8 mouse cellular contexts compared by ENCODE assay signal in the genomic region with DNA sequence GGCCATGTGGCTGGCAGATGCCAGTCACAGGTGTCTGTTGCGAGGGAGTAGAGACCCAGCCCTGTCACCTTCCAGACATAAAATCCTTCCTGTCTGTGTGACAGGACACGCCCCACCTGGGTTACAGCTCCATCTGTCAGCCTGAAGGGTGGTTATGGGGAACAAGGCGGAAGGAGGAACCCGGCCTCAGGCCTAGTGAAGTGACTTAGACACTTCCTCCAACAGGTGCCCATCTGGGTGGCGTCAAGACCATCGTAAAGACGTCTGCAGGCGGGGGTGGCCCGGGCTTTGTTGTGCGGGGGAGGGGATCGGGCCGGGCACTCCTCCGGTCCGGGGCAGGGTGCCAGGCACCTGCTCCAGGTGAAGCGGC. TPM values are rescaled to one million over a fixed set of nuclear protein-coding genes. Genes with fewer than 3 reads are reported as not detected.
DNase-seq lines count a peak whose midpoint lies in the region; ATAC-seq and TF ChIP-seq lines count a peak whose summit lies in the region.

No protein-coding gene starts in this region.

- H3K4me1 ChIP-seq in bone marrow, adult 2 months (ENCODE audit: control insufficient read depth, insufficient read depth, low read length) = peaks cover 17% of the 10 kb centered on the region
- H3K4me1 ChIP-seq in embryonic fibroblast, embryonic 13.5 days (ENCODE audit: control insufficient read depth, insufficient read depth, low read length) = no peaks in the 10 kb centered on the region; the same call in 1 of the 2 replicates
- H3K4me1 ChIP-seq in hindbrain, embryonic 11.5 days (replicated peaks; ENCODE audit: control insufficient read depth, insufficient read depth, low read length) = peaks cover 7% of the 10 kb centered on the region; the same call in 1 of the 2 replicates
- H3K4me1 ChIP-seq in limb, embryonic 13.5 days = peaks cover 31% of the 10 kb centered on the region
- peaks cover 23% of the 10 kb centered on the region for H3K4me1 ChIP-seq in midbrain, embryonic 12.5 days
- H3K4me1 ChIP-seq in stomach, embryonic 15.5 days = peaks cover 32% of the 10 kb centered on the region

- TF ChIP-seq CTCF in bone marrow, adult 2 months (IDR thresholded peaks at IDR 0.05; ENCODE audit: control insufficient read depth, insufficient read depth, low read length) = 0 out of 2 replicates have a peak, but pooled peaks have one; percentile 1
- TF ChIP-seq CTCF in embryonic fibroblast, embryonic 13.5 days (IDR thresholded peaks at IDR 0.05; ENCODE audit: borderline replicate concordance, insufficient read depth, low read length) = no peak

- peak overlapping the region; percentile 92 for H3K4me3 ChIP-seq in bone marrow, adult 2 months (replicated peaks; ENCODE audit: control insufficient read depth, low read depth, low read length)
- peak overlapping the region; percentile 88 for H3K4me3 ChIP-seq in embryonic fibroblast, embryonic 13.5 days (ENCODE audit: insufficient read depth, low read length)
- peak overlapping the region; percentile 84 for H3K4me3 ChIP-seq in hindbrain, embryonic 11.5 days (ENCODE audit: low read depth, low read length)
- H3K4me3 ChIP-seq in limb, embryonic 13.5 days = peak overlapping the region; percentile 87
- peak overlapping the region; percentile 87 for H3K4me3 ChIP-seq in midbrain, embryonic 12.5 days
- peak overlapping the region; percentile 95 for H3K4me3 ChIP-seq in stomach, embryonic 15.5 days (replicated peaks)

- H3K9me3 ChIP-seq in hindbrain, embryonic 11.5 days (ENCODE audit: control insufficient read depth, low read length) = no peaks in the 10 kb centered on the region
- H3K9me3 ChIP-seq in limb, embryonic 13.5 days = no peaks in the 10 kb centered on the region
- no peaks in the 10 kb centered on the region for H3K9me3 ChIP-seq in midbrain, embryonic 12.5 days
- no peaks in the 10 kb centered on the region for H3K9me3 ChIP-seq in stomach, embryonic 15.5 days

- peak overlapping the region; percentile 90 for H3K9ac ChIP-seq in hindbrain, embryonic 11.5 days (ENCODE audit: low read depth, low read length)
- peak overlapping the region; percentile 95 for H3K9ac ChIP-seq in limb, embryonic 13.5 days
- H3K9ac ChIP-seq in midbrain, embryonic 12.5 days (replicated peaks) = peak overlapping the region; percentile 96
- peak overlapping the region; percentile 95 for H3K9ac ChIP-seq in stomach, embryonic 15.5 days

- under 1% methylated on average over 15 of the region's 15 CpGs for WGBS in bone marrow, adult 2 months
- 4% methylated on average over 15 of the region's 15 CpGs for WGBS in hindbrain, embryonic 11.5 days
- WGBS in limb, embryonic 13.5 days = 2% methylated on average over 15 of the region's 15 CpGs
- WGBS in midbrain, embryonic 12.5 days = 4% methylated on average over 15 of the region's 15 CpGs
- WGBS in stomach, embryonic 15.5 days = 5% methylated on average over 15 of the region's 15 CpGs

- peak; percentile 18 for ATAC-seq in hindbrain, embryonic 11.5 days (ENCODE audit: low FRiP score)
- 0 out of 2 replicates have a peak, but pooled peaks have one; percentile 7 for ATAC-seq in limb, embryonic 13.5 days (ENCODE audit: low FRiP score, low read depth)
- ATAC-seq in midbrain, embryonic 12.5 days (ENCODE audit: low FRiP score, low read depth) = peak; percentile 2; the same call in 1 of the 2 replicates
- ATAC-seq in stomach, embryonic 15.5 days (ENCODE audit: insufficient read depth, low FRiP score, low read depth) = peak; percentile 18; the same call in 1 of the 2 replicates

- H3K27me3 ChIP-seq in hindbrain, embryonic 11.5 days (ENCODE audit: control insufficient read depth, insufficient read depth, low read length) = no peaks in the 10 kb centered on the region
- no peaks in the 10 kb centered on the region for H3K27me3 ChIP-seq in limb, embryonic 13.5 days
- H3K27me3 ChIP-seq in midbrain, embryonic 12.5 days = peaks cover 3% of the 10 kb centered on the region; the same call in 1 of the 2 replicates
- H3K27me3 ChIP-seq in stomach, embryonic 15.5 days (replicated peaks) = no peaks in the 10 kb centered on the region

- peak overlapping the region; percentile 98 for H3K27ac ChIP-seq in bone marrow, adult 2 months (ENCODE audit: control insufficient read depth, insufficient read depth, low read depth, low read length, poor library complexity)
- H3K27ac ChIP-seq in embryonic fibroblast, embryonic 13.5 days (ENCODE audit: insufficient read depth, low read length) = no peak overlapping the region; the same call in 1 of the 2 replicates
- no peak overlapping the region for H3K27ac ChIP-seq in hindbrain, embryonic 11.5 days (ENCODE audit: low read depth, low read length)
- H3K27ac ChIP-seq in limb, embryonic 13.5 days = peak overlapping the region; percentile 56; the same call in 1 of the 2 replicates
- H3K27ac ChIP-seq in midbrain, embryonic 12.5 days (replicated peaks) = peak overlapping the region; percentile 71; the same call in 1 of the 2 replicates
- peak overlapping the region; percentile 89 for H3K27ac ChIP-seq in stomach, embryonic 15.5 days

- peak; percentile 42; the same call in 1 of the 2 replicates for TF ChIP-seq POLR2A in bone marrow, adult 2 months (IDR thresholded peaks at IDR 0.05; ENCODE audit: borderline replicate concordance, control insufficient read depth, low read depth, low read length)
- TF ChIP-seq POLR2A in embryonic fibroblast, embryonic 13.5 days (IDR thresholded peaks at IDR 0.05; ENCODE audit: low read depth, low read length) = no peak

- peak overlapping the region; percentile 93 for H3K4me2 ChIP-seq in hindbrain, embryonic 11.5 days (replicated peaks; ENCODE audit: low read depth, low read length)
- H3K4me2 ChIP-seq in limb, embryonic 13.5 days (replicated peaks) = peak overlapping the region; percentile 96
- H3K4me2 ChIP-seq in midbrain, embryonic 12.5 days (replicated peaks) = peak overlapping the region; percentile 96
- peak overlapping the region; percentile 94 for H3K4me2 ChIP-seq in stomach, embryonic 15.5 days

- DNase-seq in layer of hippocampus, adult 9-11 months = peak; percentile 52
- DNase-seq in layer of hippocampus, postnatal 25 days (ENCODE audit: extremely low spot score in 1 of 2, low spot score in 1 of 2) = no peak
- DNase-seq in hindbrain, embryonic 11.5 days (ENCODE audit: low spot score) = peak; percentile 41

- no peaks in the 10 kb centered on the region for H3K36me3 ChIP-seq in hindbrain, embryonic 11.5 days (ENCODE audit: control insufficient read depth, insufficient read depth, low read length)
- H3K36me3 ChIP-seq in limb, embryonic 13.5 days = no peaks in the 10 kb centered on the region
- no peaks in the 10 kb centered on the region for H3K36me3 ChIP-seq in midbrain, embryonic 12.5 days
- H3K36me3 ChIP-seq in stomach, embryonic 15.5 days = no peaks in the 10 kb centered on the region

RNA-seq across cellular contexts. Expression of a gene that starts 0.7 kb away (rescaled TPM):
- 10 to 100 TPM; 42.2 to 57.6 TPM for total RNA-seq in layer of hippocampus, postnatal 25 days (2021)
- polyA plus RNA-seq in bone marrow, adult 2 months (2011; ENCODE audit: insufficient read depth, insufficient read length, low replicate concordance, missing spikeins) = 44.4 and 94.3 TPM in 2 replicates
- 40.2 and 41.2 TPM in 2 replicates for polyA plus RNA-seq in embryonic fibroblast, embryonic 13.5 days (2011; ENCODE audit: insufficient read length, low read depth, missing spikeins)
- 21.6 and 22.6 TPM in 2 replicates for polyA plus RNA-seq in hindbrain, embryonic 11.5 days (2014; fragmentation: Nextera tagmentation; extraction: Ambion mirVana)
- polyA plus RNA-seq in limb, embryonic 13.5 days (2015; fragmentation: Nextera tagmentation; extraction: Ambion mirVana) = 28.7 and 29.8 TPM in 2 replicates
- polyA plus RNA-seq in midbrain, embryonic 12.5 days (2016; fragmentation: Nextera tagmentation; extraction: Ambion mirVana) = 35.3 and 35.4 TPM in 2 replicates
- polyA plus RNA-seq in stomach, embryonic 15.5 days (2015; fragmentation: Nextera tagmentation; extraction: Ambion mirVana) = 29.2 and 34.8 TPM in 2 replicates

RNA-seq across cellular contexts. Expression of a gene that starts 16.7 kb away (rescaled TPM):
- 10 to 100 TPM; 14.4 to 17.2 TPM for total RNA-seq in layer of hippocampus, postnatal 25 days (2021)
- 74.2 and 81.0 TPM in 2 replicates for polyA plus RNA-seq in bone marrow, adult 2 months (2011; ENCODE audit: insufficient read depth, insufficient read length, low replicate concordance, missing spikeins)
- 64.2 and 70.2 TPM in 2 replicates for polyA plus RNA-seq in embryonic fibroblast, embryonic 13.5 days (2011; ENCODE audit: insufficient read length, low read depth, missing spikeins)
- polyA plus RNA-seq in hindbrain, embryonic 11.5 days (2014; fragmentation: Nextera tagmentation; extraction: Ambion mirVana) = 187 and 205 TPM in 2 replicates
- polyA plus RNA-seq in limb, embryonic 13.5 days (2015; fragmentation: Nextera tagmentation; extraction: Ambion mirVana) = 138 and 143 TPM in 2 replicates
- 184 and 186 TPM in 2 replicates for polyA plus RNA-seq in midbrain, embryonic 12.5 days (2016; fragmentation: Nextera tagmentation; extraction: Ambion mirVana)
- 180 and 185 TPM in 2 replicates for polyA plus RNA-seq in stomach, embryonic 15.5 days (2015; fragmentation: Nextera tagmentation; extraction: Ambion mirVana)

RNA-seq across cellular contexts. Expression of a gene that starts 31.8 kb away (rescaled TPM):
- total RNA-seq in layer of hippocampus, postnatal 25 days (2021) = 1 to 10 TPM; 1.3 to 1.6 TPM
- polyA plus RNA-seq in bone marrow, adult 2 months (2011; ENCODE audit: insufficient read depth, insufficient read length, low replicate concordance, missing spikeins) = 0.41 and 0.57 TPM in 2 replicates
- 2.1 and 2.4 TPM in 2 replicates for polyA plus RNA-seq in embryonic fibroblast, embryonic 13.5 days (2011; ENCODE audit: insufficient read length, low read depth, missing spikeins)
- 0.49 and 1.0 TPM in 2 replicates for polyA plus RNA-seq in hindbrain, embryonic 11.5 days (2014; fragmentation: Nextera tagmentation; extraction: Ambion mirVana)
- polyA plus RNA-seq in limb, embryonic 13.5 days (2015; fragmentation: Nextera tagmentation; extraction: Ambion mirVana) = 0.89 and 1.2 TPM in 2 replicates
- polyA plus RNA-seq in midbrain, embryonic 12.5 days (2016; fragmentation: Nextera tagmentation; extraction: Ambion mirVana) = 0.75 and 0.97 TPM in 2 replicates
- polyA plus RNA-seq in stomach, embryonic 15.5 days (2015; fragmentation: Nextera tagmentation; extraction: Ambion mirVana) = 4.4 and 5.4 TPM in 2 replicates

RNA-seq across cellular contexts. Expression of a gene that starts 42.9 kb away (rescaled TPM):
- total RNA-seq in layer of hippocampus, postnatal 25 days (2021) = 10 to 100 TPM in 1 of 2 experiments, 1 to 10 TPM in 1; 7.4 to 11.0 TPM
- polyA plus RNA-seq in bone marrow, adult 2 months (2011; ENCODE audit: insufficient read depth, insufficient read length, low replicate concordance, missing spikeins) = 25.3 and 79.2 TPM in 2 replicates
- polyA plus RNA-seq in embryonic fibroblast, embryonic 13.5 days (2011; ENCODE audit: insufficient read length, low read depth, missing spikeins) = 66.4 and 95.6 TPM in 2 replicates
- 13.0 and 13.8 TPM in 2 replicates for polyA plus RNA-seq in hindbrain, embryonic 11.5 days (2014; fragmentation: Nextera tagmentation; extraction: Ambion mirVana)
- polyA plus RNA-seq in limb, embryonic 13.5 days (2015; fragmentation: Nextera tagmentation; extraction: Ambion mirVana) = 35.8 and 39.8 TPM in 2 replicates
- 13.9 and 16.7 TPM in 2 replicates for polyA plus RNA-seq in midbrain, embryonic 12.5 days (2016; fragmentation: Nextera tagmentation; extraction: Ambion mirVana)
- polyA plus RNA-seq in stomach, embryonic 15.5 days (2015; fragmentation: Nextera tagmentation; extraction: Ambion mirVana) = 29.8 and 33.7 TPM in 2 replicates

RNA-seq across cellular contexts. Expression of a gene that starts 45.8 kb away (rescaled TPM):
- 10 to 100 TPM; 67.7 to 69.2 TPM for total RNA-seq in layer of hippocampus, postnatal 25 days (2021)
- polyA plus RNA-seq in bone marrow, adult 2 months (2011; ENCODE audit: insufficient read depth, insufficient read length, low replicate concordance, missing spikeins) = 14.8 and 17.3 TPM in 2 replicates
- polyA plus RNA-seq in embryonic fibroblast, embryonic 13.5 days (2011; ENCODE audit: insufficient read length, low read depth, missing spikeins) = 47.4 and 63.3 TPM in 2 replicates
- 176 and 182 TPM in 2 replicates for polyA plus RNA-seq in hindbrain, embryonic 11.5 days (2014; fragmentation: Nextera tagmentation; extraction: Ambion mirVana)
- 163 and 167 TPM in 2 replicates for polyA plus RNA-seq in limb, embryonic 13.5 days (2015; fragmentation: Nextera tagmentation; extraction: Ambion mirVana)
- polyA plus RNA-seq in midbrain, embryonic 12.5 days (2016; fragmentation: Nextera tagmentation; extraction: Ambion mirVana) = 198 and 204 TPM in 2 replicates
- 183 and 191 TPM in 2 replicates for polyA plus RNA-seq in stomach, embryonic 15.5 days (2015; fragmentation: Nextera tagmentation; extraction: Ambion mirVana)

Comparison
In these comparisons a context has a peak if more than half of its experiments do, and no peak if none do; other contexts are left out.
1. DNase-seq: peak in layer of hippocampus, adult 9-11 months (single experiment) and hindbrain, embryonic 11.5 days (single experiment); none in layer of hippocampus, postnatal 25 days (0 of 2).
2. H3K27ac ChIP-seq: peak in bone marrow, adult 2 months (single experiment), limb, embryonic 13.5 days (single experiment), midbrain, embryonic 12.5 days (single experiment) and stomach, embryonic 15.5 days (single experiment); none in embryonic fibroblast, embryonic 13.5 days (single experiment) and hindbrain, embryonic 11.5 days (single experiment).
3. Peak in every context shown above with its lines, with median percentiles within 50 percentile points of each other: H3K4me3 ChIP-seq, ATAC-seq, H3K4me2 ChIP-seq and H3K9ac ChIP-seq.